In genomic region chr10:80050885-80051617, GRCm38 (mm10) we compare ENCODE assay signal across 9 mouse cellular contexts. TPM values are rescaled to one million over a fixed set of nuclear protein-coding genes. Genes with fewer than 3 reads are reported as not detected.
DNase-seq lines count a peak whose midpoint lies in the region; ATAC-seq and TF ChIP-seq lines count a peak whose summit lies in the region.
"Had no signal": no experiment of that assay in that cellular context is flagged by ENCODE, and none has a peak within 500 bp of the region (broad histone marks: within the 10 kb centered on the region; RNA-seq: fewer than 3 reads in every experiment).

No protein-coding gene starts in this region.

- peak overlapping the region; percentile 83 for H3K27ac ChIP-seq in heart, embryonic 15.5 days
- peak overlapping the region; percentile 99 for H3K27ac ChIP-seq in ES-Bruce4 (ENCODE audit: insufficient read depth, low read length)
- H3K27ac ChIP-seq in embryonic facial prominence, embryonic 14.5 days (replicated peaks; ENCODE audit: low read depth, low read length), result peak overlapping the region; percentile 63
- 0 out of 2 replicates have a peak overlapping the region, but pooled peaks have one; percentile 32 for H3K27ac ChIP-seq in limb, embryonic 12.5 days

- H3K4me1 ChIP-seq in heart, embryonic 15.5 days (replicated peaks), result peaks cover 56% of the 10 kb centered on the region
- H3K4me1 ChIP-seq in ES-Bruce4 (ENCODE audit: control insufficient read depth, insufficient read depth, low read length), result peaks cover 6% of the 10 kb centered on the region
- H3K4me1 ChIP-seq in embryonic facial prominence, embryonic 14.5 days (ENCODE audit: control insufficient read depth, insufficient read depth, low read length), result peaks cover 17% of the 10 kb centered on the region
- peaks cover 36% of the 10 kb centered on the region for H3K4me1 ChIP-seq in limb, embryonic 12.5 days (replicated peaks)

- TF ChIP-seq EP300 in ES-Bruce4 (IDR thresholded peaks at IDR 0.05; ENCODE audit: insufficient read depth, low read depth, low read length), result peak; percentile 98

- H3K36me3 ChIP-seq in heart, embryonic 15.5 days, result peaks cover 7% of the 10 kb centered on the region; the same call in 1 of the 2 replicates
- peaks cover 10% of the 10 kb centered on the region for H3K36me3 ChIP-seq in ES-Bruce4 (ENCODE audit: control insufficient read depth, insufficient read depth, low read length, poor library complexity, severe bottlenecking)
- peaks cover 9% of the 10 kb centered on the region; the same call in 1 of the 2 replicates for H3K36me3 ChIP-seq in embryonic facial prominence, embryonic 14.5 days (ENCODE audit: control insufficient read depth, insufficient read depth, low read length)
- peaks cover 9% of the 10 kb centered on the region for H3K36me3 ChIP-seq in limb, embryonic 12.5 days

- no peak for TF ChIP-seq POLR2A in ES-Bruce4 (IDR thresholded peaks at IDR 0.05; ENCODE audit: insufficient read depth, low read length)

- H3K4me3 ChIP-seq in heart, embryonic 15.5 days, result no peak overlapping the region
- peak overlapping the region; percentile 9; the same call in 1 of the 2 replicates for H3K4me3 ChIP-seq in ES-Bruce4 (ENCODE audit: low read depth, low read length)
- no peak overlapping the region for H3K4me3 ChIP-seq in embryonic facial prominence, embryonic 14.5 days (ENCODE audit: low read depth, low read length)
- H3K4me3 ChIP-seq in limb, embryonic 12.5 days (replicated peaks), result no peak overlapping the region

- no peak for ATAC-seq in heart, embryonic 15.5 days (replicated peaks; ENCODE audit: insufficient number of reproducible peaks, insufficient read depth, low FRiP score, low read depth)
- ATAC-seq in embryonic facial prominence, embryonic 14.5 days (ENCODE audit: low read depth), result no peak
- no peak for ATAC-seq in limb, embryonic 12.5 days (ENCODE audit: insufficient number of reproducible peaks, insufficient read depth, low FRiP score, low TSS enrichment, low read depth)
- no peak for ATAC-seq in erythroblast, adult 5-6 weeks (replicated peaks; ENCODE audit: low FRiP score, poor library complexity, severe bottlenecking)

- no peaks in the 10 kb centered on the region for H3K27me3 ChIP-seq in heart, embryonic 15.5 days
- H3K27me3 ChIP-seq in ES-Bruce4 (ENCODE audit: control insufficient read depth, insufficient read depth, low read length, poor library complexity, severe bottlenecking), result no peaks in the 10 kb centered on the region
- H3K27me3 ChIP-seq in embryonic facial prominence, embryonic 14.5 days (replicated peaks; ENCODE audit: control insufficient read depth, insufficient read depth, low read length), result no peaks in the 10 kb centered on the region
- peaks cover 10% of the 10 kb centered on the region; the same call in 1 of the 2 replicates for H3K27me3 ChIP-seq in limb, embryonic 12.5 days

- intact Hi-C loops in heart, postnatal 36 days (cut with DNase I), result no loop called here

- no peak overlapping the region for H3K4me2 ChIP-seq in heart, embryonic 15.5 days
- no peak overlapping the region for H3K4me2 ChIP-seq in embryonic facial prominence, embryonic 14.5 days (ENCODE audit: low read depth, low read length)
- H3K4me2 ChIP-seq in limb, embryonic 12.5 days, result no peak overlapping the region

- no peak for TF ChIP-seq CTCF in ES-Bruce4 (IDR thresholded peaks at IDR 0.05; ENCODE audit: low read depth, low read length)

- 46% methylated on average over 15 of the region's 15 CpGs for WGBS in heart, embryonic 15.5 days
- WGBS in embryonic facial prominence, embryonic 14.5 days, result 24% methylated on average over 15 of the region's 15 CpGs
- 32% methylated on average over 15 of the region's 15 CpGs for WGBS in limb, embryonic 12.5 days

- H3K9ac ChIP-seq in heart, embryonic 15.5 days, result no peak overlapping the region
- H3K9ac ChIP-seq in ES-Bruce4 (ENCODE audit: low read depth, poor library complexity, severe bottlenecking), result peak overlapping the region; percentile 71; the same call in 1 of the 2 replicates
- no peak overlapping the region for H3K9ac ChIP-seq in embryonic facial prominence, embryonic 14.5 days (ENCODE audit: low read depth, low read length)
- H3K9ac ChIP-seq in limb, embryonic 12.5 days (replicated peaks), result no peak overlapping the region; the same call in 1 of the 2 replicates

- H3K9me3 ChIP-seq in heart, embryonic 15.5 days (replicated peaks), result no peaks in the 10 kb centered on the region
- H3K9me3 ChIP-seq in ES-Bruce4 (replicated peaks; ENCODE audit: control insufficient read depth, insufficient read depth, low read length, poor library complexity, severe bottlenecking), result no peaks in the 10 kb centered on the region
- H3K9me3 ChIP-seq in embryonic facial prominence, embryonic 14.5 days (ENCODE audit: control insufficient read depth, low read length), result no peaks in the 10 kb centered on the region
- no peaks in the 10 kb centered on the region for H3K9me3 ChIP-seq in limb, embryonic 12.5 days

- DNase-seq in heart, postnatal 36 days, result no peak
- no peak for DNase-seq in embryonic facial prominence, embryonic 14.5 days (ENCODE audit: low spot score)
- DNase-seq in spleen, postnatal 36 days (ENCODE audit: low spot score in 2 of 2), result no peak
- no peak for DNase-seq in spleen, postnatal 4 days (ENCODE audit: low spot score in 2 of 2)
- DNase-seq: cerebellum, postnatal 14 days had no signal

RNA-seq across cellular contexts. Expression of gene Gpx4, which starts 4.1 kb away (rescaled TPM):
- 628 and 658 TPM in 2 replicates for polyA plus RNA-seq in heart, embryonic 15.5 days (2015; fragmentation: Nextera tagmentation; extraction: Ambion mirVana)
- 100 to 1,000 TPM; 863 to 871 TPM for total RNA-seq in heart, postnatal 36 days (2021)
- 479 and 507 TPM in 2 replicates for polyA plus RNA-seq in ES-Bruce4 (2011; ENCODE audit: insufficient read depth, insufficient read length, low read depth, missing spikeins)
- polyA plus RNA-seq in embryonic facial prominence, embryonic 14.5 days (2014; fragmentation: Nextera tagmentation; extraction: Ambion mirVana), result 505 and 517 TPM in 2 replicates
- 463 and 494 TPM in 2 replicates for polyA plus RNA-seq in limb, embryonic 12.5 days (2016; fragmentation: Nextera tagmentation; extraction: Ambion mirVana)
- total RNA-seq in erythroblast, adult 5-6 weeks (2015; ENCODE audit: low replicate concordance), result 108 and 169 TPM in 2 replicates
- 96.3 and 123 TPM in 2 replicates for total RNA-seq in erythroblast, adult 5-6 weeks (2017; ENCODE audit: low replicate concordance)

RNA-seq across cellular contexts. Expression of gene Polr2e, which starts 11.5 kb away (rescaled TPM):
- 115 and 136 TPM in 2 replicates for polyA plus RNA-seq in heart, embryonic 15.5 days (2015; fragmentation: Nextera tagmentation; extraction: Ambion mirVana)
- total RNA-seq in heart, postnatal 36 days (2021), result 10 to 100 TPM; 88.5 to 96.4 TPM
- 176 and 180 TPM in 2 replicates for polyA plus RNA-seq in ES-Bruce4 (2011; ENCODE audit: insufficient read depth, insufficient read length, low read depth, missing spikeins)
- 207 and 227 TPM in 2 replicates for polyA plus RNA-seq in embryonic facial prominence, embryonic 14.5 days (2014; fragmentation: Nextera tagmentation; extraction: Ambion mirVana)
- 241 and 251 TPM in 2 replicates for polyA plus RNA-seq in limb, embryonic 12.5 days (2016; fragmentation: Nextera tagmentation; extraction: Ambion mirVana)
- 23.6 and 33.4 TPM in 2 replicates for total RNA-seq in erythroblast, adult 5-6 weeks (2015; ENCODE audit: low replicate concordance)
- 4.5 and 9.9 TPM in 2 replicates for total RNA-seq in erythroblast, adult 5-6 weeks (2017; ENCODE audit: low replicate concordance)

RNA-seq across cellular contexts. Expression of gene Arhgap45, which starts 34.6 kb away (rescaled TPM):
- polyA plus RNA-seq in heart, embryonic 15.5 days (2015; fragmentation: Nextera tagmentation; extraction: Ambion mirVana), result 4.7 and 14.4 TPM in 2 replicates
- total RNA-seq in heart, postnatal 36 days (2021), result 1 to 10 TPM; 4.1 to 5.9 TPM
- polyA plus RNA-seq in ES-Bruce4 (2011; ENCODE audit: insufficient read depth, insufficient read length, low read depth, missing spikeins), result 6.5 and 6.9 TPM in 2 replicates
- 4.4 and 6.4 TPM in 2 replicates for polyA plus RNA-seq in embryonic facial prominence, embryonic 14.5 days (2014; fragmentation: Nextera tagmentation; extraction: Ambion mirVana)
- polyA plus RNA-seq in limb, embryonic 12.5 days (2016; fragmentation: Nextera tagmentation; extraction: Ambion mirVana), result 12.5 and 12.6 TPM in 2 replicates
- total RNA-seq in erythroblast, adult 5-6 weeks (2015; ENCODE audit: low replicate concordance), result 23.1 and 31.6 TPM in 2 replicates
- total RNA-seq in erythroblast, adult 5-6 weeks (2017; ENCODE audit: low replicate concordance), result 28.6 and 35.8 TPM in 2 replicates

RNA-seq across cellular contexts. Expression of gene Sbno2, which starts 54.3 kb away (rescaled TPM):
- polyA plus RNA-seq in heart, embryonic 15.5 days (2015; fragmentation: Nextera tagmentation; extraction: Ambion mirVana), result 8.3 and 13.9 TPM in 2 replicates
- 10 to 100 TPM; 11.2 to 12.2 TPM for total RNA-seq in heart, postnatal 36 days (2021)
- 36.1 and 37.3 TPM in 2 replicates for polyA plus RNA-seq in ES-Bruce4 (2011; ENCODE audit: insufficient read depth, insufficient read length, low read depth, missing spikeins)
- polyA plus RNA-seq in embryonic facial prominence, embryonic 14.5 days (2014; fragmentation: Nextera tagmentation; extraction: Ambion mirVana), result 12.8 and 14.1 TPM in 2 replicates
- 13.9 and 14.4 TPM in 2 replicates for polyA plus RNA-seq in limb, embryonic 12.5 days (2016; fragmentation: Nextera tagmentation; extraction: Ambion mirVana)
- 9.2 and 12.5 TPM in 2 replicates for total RNA-seq in erythroblast, adult 5-6 weeks (2015; ENCODE audit: low replicate concordance)
- 17.1 and 20.9 TPM in 2 replicates for total RNA-seq in erythroblast, adult 5-6 weeks (2017; ENCODE audit: low replicate concordance)

RNA-seq across cellular contexts. Expression of gene Abca7, which starts 54.8 kb away (rescaled TPM):
- polyA plus RNA-seq in heart, embryonic 15.5 days (2015; fragmentation: Nextera tagmentation; extraction: Ambion mirVana), result 2.1 and 3.9 TPM in 2 replicates
- 1 to 10 TPM; 7.7 to 7.9 TPM for total RNA-seq in heart, postnatal 36 days (2021)
- 10.6 and 11.0 TPM in 2 replicates for polyA plus RNA-seq in ES-Bruce4 (2011; ENCODE audit: insufficient read depth, insufficient read length, low read depth, missing spikeins)
- 2.5 and 2.8 TPM in 2 replicates for polyA plus RNA-seq in embryonic facial prominence, embryonic 14.5 days (2014; fragmentation: Nextera tagmentation; extraction: Ambion mirVana)
- polyA plus RNA-seq in limb, embryonic 12.5 days (2016; fragmentation: Nextera tagmentation; extraction: Ambion mirVana), result 2.1 and 2.3 TPM in 2 replicates
- total RNA-seq in erythroblast, adult 5-6 weeks (2015; ENCODE audit: low replicate concordance), result 14.4 and 18.2 TPM in 2 replicates
- 19.4 and 27.7 TPM in 2 replicates for total RNA-seq in erythroblast, adult 5-6 weeks (2017; ENCODE audit: low replicate concordance)

Comparison
In these comparisons a context has a peak if more than half of its experiments do, and no peak if none do; other contexts are left out.
1. H3K27ac ChIP-seq: peak in every context shown above with its lines; median percentile 99 in ES-Bruce4; 83 in heart, embryonic 15.5 days; 63 in embryonic facial prominence, embryonic 14.5 days; 32 in limb, embryonic 12.5 days.